Mouse (Mus musculus): Measurements from ENCODE around the gene Stx2.

The Stx2 gene

GRCm38 (mm10) chr5:128953278-128954070, 54.9 kb downstream of the Stx2 start, which contains the start of gene Rimbp2:
Gene Rimbp2, minus strand, starts transcription at chr5:128953486.
- DNase-seq (ENCODE audit: low read depth, low spot score) = no peak

GRCm38 (mm10) chr5:128952291-128953195, 55.8 kb downstream of the Stx2 start:
- DNase-seq (ENCODE audit: low read depth, low spot score) = no peak

GRCm38 (mm10) chr5:128951472-128951871, 56.9 kb downstream of the Stx2 start:
- no peak for DNase-seq (ENCODE audit: low read depth, low spot score)

DNA sequence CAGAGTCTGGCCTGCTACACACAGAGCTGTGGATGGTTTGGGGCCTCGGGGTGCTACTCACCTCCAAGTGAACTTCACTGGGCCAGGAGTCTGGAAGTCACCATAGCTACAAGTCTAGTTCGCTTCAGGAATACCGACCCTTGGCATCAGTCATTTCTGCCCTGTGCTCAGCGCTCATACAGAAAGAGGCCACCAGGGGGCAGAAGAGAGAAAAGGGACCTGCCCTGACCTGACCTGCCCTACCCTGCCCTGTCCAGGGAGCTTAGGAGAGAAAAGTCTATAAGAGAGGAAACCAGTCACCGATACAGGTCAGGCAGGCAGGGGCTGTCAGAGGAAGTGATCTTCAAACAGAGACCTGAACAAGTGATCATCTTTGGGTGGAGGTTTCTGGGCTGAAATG, 61.3 kb downstream of the Stx2 start:
- no peak for DNase-seq (ENCODE audit: low read depth, low spot score)

DNA sequence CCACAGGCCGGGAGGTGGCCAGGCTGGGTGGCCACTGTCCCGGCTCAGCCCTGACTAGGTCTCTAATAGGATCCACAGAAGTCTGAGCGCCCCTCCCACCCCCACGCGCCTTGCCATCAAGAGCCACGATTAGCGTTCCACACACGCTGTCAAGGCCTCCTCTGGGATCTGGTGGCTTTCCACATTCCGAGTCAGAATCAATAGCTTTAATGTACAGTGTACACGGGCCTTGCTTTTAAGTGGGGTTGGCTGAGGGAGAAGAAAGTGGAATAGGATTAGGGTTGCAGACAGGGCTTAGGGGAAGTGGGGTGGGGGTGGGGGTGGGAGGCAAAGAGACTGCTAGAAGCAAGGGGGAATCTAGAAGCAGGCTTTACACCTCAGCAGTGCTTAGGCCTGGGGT, 67.9 kb downstream of the Stx2 start:
- DNase-seq (ENCODE audit: low read depth, low spot score) = no peak

DNA sequence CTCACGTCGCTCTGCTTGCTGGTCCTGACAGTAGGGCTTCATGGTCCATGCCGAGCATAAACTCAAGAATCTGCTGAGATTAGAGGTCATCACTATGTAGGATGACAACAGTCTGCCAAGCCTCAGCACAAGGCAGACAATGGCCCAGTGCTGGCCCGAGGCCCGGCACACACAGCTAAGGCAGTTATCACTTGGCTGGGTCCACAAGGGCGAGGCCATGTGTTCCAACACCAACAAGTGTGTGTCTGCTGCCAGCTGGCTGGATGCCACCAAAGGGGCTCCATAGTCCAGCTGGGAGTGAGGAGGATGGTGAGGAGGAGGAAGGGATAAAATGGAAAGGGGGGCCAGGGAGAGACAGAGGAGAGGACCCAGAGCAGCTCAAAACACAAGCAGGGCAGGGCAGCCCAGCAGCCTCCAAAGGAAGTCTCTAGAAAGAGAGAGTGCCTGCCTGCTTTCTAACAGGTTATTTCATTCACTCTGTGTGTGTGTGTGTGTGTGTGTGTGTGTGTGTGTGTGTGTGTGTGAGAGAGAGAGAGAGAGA, 72.9 kb downstream of the Stx2 start:
- no peak for DNase-seq (ENCODE audit: low read depth, low spot score)

Data from 3T3-L1 (cell line).